Mouse (Mus musculus) midbrain, postnatal 0 days (tissue): Measurements from ENCODE around the gene Mfsd4b4. TPM values are rescaled to one million over a fixed set of nuclear protein-coding genes. Genes with fewer than 3 reads are reported as not detected.

ENCODE experiments used
- ATAC-seq: fragments of 200-750 bp; cut with Nextera tagmentation; 2 replicates; pipeline ENCODE4 v1.8.0; 2017; ENCODE audit warnings: moderate number of reproducible peaks, mild to moderate bottlenecking, moderate TSS enrichment, moderate library complexity; ENCODE audit not compliant: low FRiP score
- DNase-seq: peaks from one replicate; pipeline ENCODE4 v3.0.0-alpha.2; 2015; ENCODE audit warnings: low spot score
- H3K27ac ChIP-seq: fragments of 300-500 bp; sonication (generic); 2 replicates; pipeline ENCODE4 v1.5.1; 2014; ENCODE audit warnings: low read depth, mild to moderate bottlenecking, low read length, mixed read lengths
- H3K27me3 ChIP-seq: fragments of 300-500 bp; sonication (generic); 2 replicates; pipeline ENCODE4 v1.6.1; 2014; ENCODE audit warnings: low read length, control low read depth, mixed read lengths; ENCODE audit not compliant: insufficient read depth
- H3K36me3 ChIP-seq: fragments of 300-500 bp; sonication (generic); 2 replicates; pipeline ENCODE4 v1.6.1; 2014; ENCODE audit warnings: low read length, control low read depth, mixed read lengths; ENCODE audit not compliant: insufficient read depth
- H3K4me1 ChIP-seq: fragments of 300-500 bp; sonication (generic); 2 replicates; pipeline ENCODE4 v1.6.1; 2014; ENCODE audit warnings: mild to moderate bottlenecking, control low read depth, antibody characterized with exemption, low read length, mixed read lengths; ENCODE audit not compliant: insufficient read depth
- H3K4me2 ChIP-seq: fragments of 300-500 bp; sonication (generic); 2 replicates; pipeline ENCODE4 v1.6.1; 2014; ENCODE audit warnings: low read depth, mild to moderate bottlenecking, low read length, mixed read lengths; ENCODE audit not compliant: poor library complexity, severe bottlenecking
- H3K4me3 ChIP-seq: fragments of 300-500 bp; sonication (generic); 2 replicates; pipeline ENCODE4 v1.5.1; 2014; ENCODE audit warnings: low read depth, mild to moderate bottlenecking, low read length, moderate library complexity
- H3K9ac ChIP-seq: fragments of 300-500 bp; sonication (generic); replicated peaks from 2 replicates; pipeline ENCODE4 v1.6.1; 2014; ENCODE audit warnings: mild to moderate bottlenecking, low read length, moderate library complexity, mixed read lengths; ENCODE audit not compliant: poor library complexity, severe bottlenecking
- H3K9me3 ChIP-seq: fragments of 300-500 bp; sonication (generic); 2 replicates; pipeline ENCODE4 v1.6.1; 2016; ENCODE audit warnings: low read length, control low read depth
- CTCF ChIP-seq: IDR thresholded peaks from 2 replicates; pipeline ENCODE4 v1.5.1; 2016; ENCODE audit warnings: antibody characterized with exemption, mild to moderate bottlenecking
- WGBS: fragments of 180-500 bp; shearing (Covaris S2); extraction: QIAGEN DNeasy Blood & Tissue Kit; methylation state at CpG from one replicate; pipeline ENCODE4 v1.1.7; 2014; 5-methylcytosine and 5-hydroxymethylcytosine counted together
- polyA plus RNA-seq: library from polyadenylated mRNA; unstranded; fragments of >200 nt; fragmentation: Nextera tagmentation; extraction: Ambion mirVana; gene quantifications from 2 replicates; pipeline ENCODE4 v1.2.1, GENCODE M21; 2015
- total RNA-seq: library from RNA; depleted of rRNA; stranded (reverse); fragments of >200 nt; gene quantifications from 2 replicates; pipeline ENCODE4 v1.2.3, GENCODE M21; 2014

Gene Mfsd4b4
- total and polyA plus RNA-seq, 2 experiments from 2014 or later: 2.4 to 9.2 TPM

GRCm38 (mm10) chr10:39908768-39909441 is 9.9 kb upstream of the Mfsd4b4 start:
- no peaks in the 10 kb centered on the region for H3K36me3 ChIP-seq
- no peaks in the 10 kb centered on the region for H3K9me3 ChIP-seq
- H3K4me1 ChIP-seq: no peaks in the 10 kb centered on the region
- no peak overlapping the region for H3K4me2 ChIP-seq
- WGBS: 84% methylated on average over 13 of the region's 13 CpGs
- H3K27ac ChIP-seq: no peak overlapping the region
- no peak overlapping the region for H3K4me3 ChIP-seq
- H3K9ac ChIP-seq: no peak overlapping the region
- TF ChIP-seq CTCF: no peak
- no peaks in the 10 kb centered on the region for H3K27me3 ChIP-seq
- ATAC-seq (no peak), DNase-seq (no peak)

- 81% methylated on average over 10 of the region's 10 CpGs for WGBS
- DNase-seq: no peak
- no peak overlapping the region for H3K27ac ChIP-seq
Measured at GRCm38 (mm10) chr10:39906799-39907658, 8.0 kb upstream of the Mfsd4b4 start.

DNA sequence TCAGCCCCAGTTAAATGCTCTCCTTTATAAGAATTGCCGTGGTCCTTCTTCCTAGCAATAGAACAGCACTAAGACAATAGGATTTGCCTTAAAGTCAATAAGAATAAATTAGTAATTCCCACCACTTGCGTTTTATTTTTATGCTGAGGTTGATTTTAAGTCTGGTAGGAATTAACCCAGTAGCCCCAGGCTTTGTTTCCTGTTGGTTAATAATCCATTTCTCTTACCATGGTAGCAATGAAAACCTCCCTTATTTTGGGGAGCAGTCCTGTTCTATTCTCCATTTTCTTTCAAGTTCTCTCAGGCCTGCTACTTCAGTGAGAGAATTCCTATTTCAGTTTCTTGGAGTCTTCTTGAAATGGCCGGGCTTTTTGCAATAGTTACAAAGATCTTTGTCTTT is 5.2 kb upstream of the Mfsd4b4 start:
- no peak overlapping the region for H3K4me2 ChIP-seq
- no peak overlapping the region for H3K27ac ChIP-seq
- no peaks in the 10 kb centered on the region for H3K27me3 ChIP-seq
- H3K4me3 ChIP-seq: no peak overlapping the region
- ATAC-seq (no peak), DNase-seq (no peak)
- H3K4me1 ChIP-seq: no peaks in the 10 kb centered on the region
- WGBS: 75% methylated on average over 3 of the region's 3 CpGs
- TF ChIP-seq CTCF: no peak
- H3K9me3 ChIP-seq: no peaks in the 10 kb centered on the region
- H3K9ac ChIP-seq: no peak overlapping the region
- no peaks in the 10 kb centered on the region for H3K36me3 ChIP-seq

More at GRCm38 (mm10) chr10:39906799-39907658, 8.0 kb upstream of the Mfsd4b4 start:
- no peak overlapping the region for H3K4me3 ChIP-seq
- no peaks in the 10 kb centered on the region for H3K9me3 ChIP-seq
- no peaks in the 10 kb centered on the region for H3K4me1 ChIP-seq
- no peaks in the 10 kb centered on the region for H3K27me3 ChIP-seq
- H3K4me2 ChIP-seq: no peak overlapping the region
- no peak for TF ChIP-seq CTCF
- ATAC-seq: no peak
- no peak overlapping the region for H3K9ac ChIP-seq
- no peaks in the 10 kb centered on the region for H3K36me3 ChIP-seq

DNA sequence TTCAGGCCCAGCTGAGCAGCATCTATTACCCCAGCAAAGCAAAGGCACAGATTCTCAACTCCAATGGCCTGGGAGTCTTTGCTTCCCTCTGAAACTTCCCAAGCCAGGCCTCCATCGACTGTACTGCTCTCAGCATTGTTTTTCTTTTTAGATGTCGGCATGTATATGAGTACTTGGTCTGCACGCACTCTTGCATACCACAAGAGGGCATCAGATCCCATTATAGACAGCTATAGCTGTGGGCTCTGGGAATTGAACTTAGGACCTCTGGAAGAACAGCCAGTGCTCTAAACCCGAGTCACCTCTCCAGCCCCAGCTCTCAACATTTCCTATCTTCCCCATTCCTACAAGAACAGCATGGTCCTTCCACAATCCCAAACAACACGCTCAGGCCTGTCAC is 2.5 kb downstream of the Mfsd4b4 start:
- no peak for ATAC-seq
- H3K4me3 ChIP-seq: no peak overlapping the region
- 87% methylated on average over 5 of the region's 5 CpGs for WGBS
- H3K4me2 ChIP-seq: no peak overlapping the region
- TF ChIP-seq CTCF: peak; percentile 46
- H3K27me3 ChIP-seq: no peaks in the 10 kb centered on the region
- no peak overlapping the region for H3K27ac ChIP-seq
- no peak for DNase-seq
- H3K36me3 ChIP-seq: peaks cover 4% of the 10 kb centered on the region; the same call in 1 of the 2 replicates
- no peak overlapping the region for H3K9ac ChIP-seq
- no peaks in the 10 kb centered on the region for H3K4me1 ChIP-seq
- no peaks in the 10 kb centered on the region for H3K9me3 ChIP-seq

DNA sequence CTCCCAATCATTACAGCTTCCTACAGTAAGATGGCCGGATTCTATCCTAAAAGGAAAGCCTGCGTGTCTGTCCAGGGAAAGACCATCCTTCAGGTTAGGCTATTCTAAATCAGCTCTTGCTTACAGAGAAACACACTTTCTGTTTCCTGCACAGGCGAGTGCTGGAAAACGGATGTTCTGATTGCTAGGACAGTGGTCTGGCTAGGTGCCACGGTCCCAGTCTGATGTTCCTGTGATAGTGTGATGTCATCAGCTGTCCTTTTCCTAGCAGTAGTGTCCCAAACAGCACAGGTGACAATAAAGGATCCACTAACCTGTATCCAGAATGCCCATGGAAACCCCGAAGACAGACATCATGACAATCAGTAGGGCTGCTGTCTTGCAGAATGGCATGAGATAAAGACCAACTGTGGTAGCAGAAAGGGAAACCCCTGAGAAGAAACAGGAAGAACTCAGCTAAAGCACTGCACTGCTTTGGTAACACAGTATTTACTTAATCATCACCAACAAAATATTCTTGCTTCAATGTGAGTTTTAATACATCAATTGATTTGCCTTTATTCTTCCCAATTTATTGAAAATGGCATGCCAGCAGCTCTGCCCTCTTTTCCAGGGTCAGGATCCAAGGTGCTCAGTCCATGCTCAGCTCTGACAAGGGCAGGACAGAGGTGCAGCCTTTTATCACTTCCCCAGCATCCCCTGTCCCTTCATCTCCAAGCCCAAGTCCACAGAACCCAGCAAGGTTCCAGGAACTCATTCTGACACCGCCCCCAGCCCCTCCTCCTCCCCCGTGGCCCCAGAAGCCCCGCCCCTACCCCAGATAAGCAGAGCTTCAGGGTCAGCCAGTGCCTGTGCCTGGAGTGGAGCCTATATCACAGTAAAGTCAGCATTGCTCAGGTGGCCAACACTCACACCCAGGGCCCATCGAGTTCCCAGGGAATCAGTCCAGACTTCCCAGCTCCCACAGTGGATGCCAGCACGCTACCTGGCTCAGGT is 5.0 kb downstream of the Mfsd4b4 start:
- Histone ChIP-seq H3K4me3 (no peak overlapping the region), H3K9me3 (no peaks in the 10 kb centered on the region), H3K4me1 (no peaks in the 10 kb centered on the region), H3K4me2 (no peak overlapping the region), H3K27ac (no peak overlapping the region), H3K9ac (no peak overlapping the region), H3K27me3 (no peaks in the 10 kb centered on the region), H3K36me3 (peaks cover 12% of the 10 kb centered on the region)
- no peak for TF ChIP-seq CTCF
- DNase-seq: no peak
- no peak for ATAC-seq
- 77% methylated on average over 11 of the region's 11 CpGs for WGBS
